Mouse (Mus musculus): ENCODE measurements around the gene Ccdc28b.

DNA sequence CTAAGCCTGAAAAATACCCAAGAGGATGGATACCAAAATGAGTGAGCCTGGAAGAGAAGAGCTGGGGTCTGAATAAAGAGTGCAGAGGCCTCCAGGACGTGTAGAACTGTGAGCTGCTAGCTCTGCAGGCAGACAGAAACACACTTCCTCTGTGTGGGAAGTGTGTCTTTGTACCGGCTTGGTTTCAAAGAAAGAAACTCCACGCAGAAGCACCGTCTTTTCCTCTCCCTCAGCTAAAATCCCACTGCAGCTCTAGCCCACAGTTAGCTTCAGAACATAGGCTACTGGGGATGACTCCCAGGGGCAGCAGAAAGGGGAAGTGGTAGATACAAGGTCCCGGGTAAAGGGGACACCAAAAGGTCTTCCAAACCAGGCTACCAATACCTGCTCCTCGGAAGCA is 21.5 kb upstream of the Ccdc28b start:
- no peak for TF ChIP-seq CTCF (conservative IDR thresholded peaks at IDR 0.05; ENCODE audit: low read length)
- TF ChIP-seq POU5F1 (IDR thresholded peaks at IDR 0.05; ENCODE audit: borderline replicate concordance, low read length) = no peak
- TF ChIP-seq NANOG (IDR thresholded peaks at IDR 0.05; ENCODE audit: borderline replicate concordance, low read length) = no peak
